Mouse (Mus musculus) gastrocnemius, adult 8-10 months (tissue): Measurements from ENCODE around the gene Gm3055. TPM values are rescaled to one million over a fixed set of nuclear protein-coding genes. Genes with fewer than 3 reads are reported as not detected.
"Not testable (repeated sequence)": the region's sequence is repeated elsewhere in the genome, so short reads cannot be mapped to it uniquely, and the experiment has no call there.

ENCODE experiments used
- DNase-seq, 2 experiments: peaks; one replicate each; pipeline ENCODE4 v3.0.0; 2022; ENCODE audit warnings: low spot score in 2 of 2
- total RNA-seq, 4 experiments: library from RNA; stranded (reverse); gene quantifications; 2 replicates each; pipeline ENCODE4 v1.2.4; 2022

The Gm3055 gene
- total RNA-seq, result under 1 TPM; 0.41 to 0.76 (median 0.54) TPM

GRCm38 (mm10) chr10:81770506-81771403 lies at the start of gene Gm3055:
Gm3055 (minus strand) TSS chr10:81771161.
- DNase-seq, result not testable (repeated sequence)

- not testable (repeated sequence) for DNase-seq
These were observed 40.9 kb upstream of the Gm3055 start, which contains the start of gene Gm4767 for GRCm38 (mm10) chr10:81811899-81812298. Gm4767 (plus strand) TSS chr10:81812186.

- DNase-seq, result not testable (repeated sequence)
These were observed 430 bp upstream of the Gm3055 start for GRCm38 (mm10) chr10:81771404-81771777.

- not testable (repeated sequence) for DNase-seq
These were observed 66.2 kb downstream of the Gm3055 start, which contains the start of gene Zfp433 for GRCm38 (mm10) chr10:81704531-81705301. Zfp433 (plus strand) TSS chr10:81704825.

Other genes starting within 250 kb of the Gm3055 start
- gene Gna15, start 246.9 kb downstream of the Gm3055 start, total RNA-seq, result under 1 TPM; 0.19 to 0.80 (median 0.24) TPM
- gene Gna11, start 226.0 kb downstream of the Gm3055 start, total RNA-seq, result 10 to 100 TPM; 26.2 to 30.7 (median 28.4) TPM
- gene Aes, start 211.7 kb downstream of the Gm3055 start, total RNA-seq, result 100 to 1,000 TPM; 851 to 988 (median 920) TPM
- 1 to 10 TPM; 3.1 to 4.3 (median 4.0) TPM for gene Tle2, start 196.6 kb downstream of the Gm3055 start, total RNA-seq
- 1 to 10 TPM; 4.1 to 6.9 (median 5.3) TPM for gene Tle6, start 170.1 kb downstream of the Gm3055 start, total RNA-seq
- 1 to 10 TPM; 2.8 to 3.8 (median 3.0) TPM for gene BC025920, start 164.9 kb downstream of the Gm3055 start, total RNA-seq
- 1 to 10 TPM; 3.1 to 5.4 (median 4.8) TPM for gene Sirt6, start 143.4 kb downstream of the Gm3055 start, total RNA-seq
- 10 to 100 TPM in 1 of 4 experiments, 1 to 10 TPM in 3; 8.1 to 11.8 (median 9.1) TPM for gene Ankrd24, start 142.6 kb downstream of the Gm3055 start, total RNA-seq
- gene Gm10778, start 122.1 kb downstream of the Gm3055 start, total RNA-seq, result 1 to 10 TPM; 1.3 to 2.1 (median 1.5) TPM
- 1 to 10 TPM; 4.1 to 5.2 (median 4.8) TPM for gene Zfp433, start 66.3 kb downstream of the Gm3055 start, total RNA-seq
- gene Gm4767, start 41.0 kb upstream of the Gm3055 start, total RNA-seq, result 1 to 10 TPM in 2 of 4 experiments, under 1 TPM in 2; 0.46 to 2.2 (median 1.4) TPM
- 1 to 10 TPM; 1.1 to 2.7 (median 1.9) TPM for gene Gm32687, start 92.8 kb upstream of the Gm3055 start, total RNA-seq
- gene Zfp781, start 159.3 kb upstream of the Gm3055 start, total RNA-seq, result under 1 TPM in 2 of 4 experiments, not detected in 2; 0.15 to 0.56 TPM